Mouse (Mus musculus): ENCODE measurements around the gene Vps35l. TPM values are rescaled to one million over a fixed set of nuclear protein-coding genes. Genes with fewer than 3 reads are reported as not detected.
A peak's percentile ranks its signal among the peaks of the same experiment; 100 is the strongest.

Vps35l gene
- polyA plus RNA-seq, 1 experiment from 2014 or later, result 63.4 TPM

DNA sequence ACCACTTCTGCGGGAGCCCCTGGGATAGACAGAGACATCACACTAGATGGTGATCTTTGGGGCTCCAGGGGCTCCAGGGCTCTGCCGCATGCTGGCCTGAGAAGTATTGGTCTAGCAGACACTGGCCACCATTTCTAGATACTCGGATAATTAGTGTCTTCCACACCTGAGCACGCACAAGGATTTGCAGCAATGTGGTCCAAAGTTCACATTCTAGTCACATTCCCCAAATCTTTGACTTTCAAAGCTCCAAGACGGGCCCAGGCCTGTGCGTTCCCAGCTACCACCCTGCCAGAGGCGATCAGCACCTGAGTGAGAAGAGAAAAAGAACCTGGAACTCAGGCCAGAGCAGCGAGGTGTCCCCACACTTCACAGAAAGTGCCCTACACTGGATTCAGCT, 25.6 kb downstream of the Vps35l start:
- Histone ChIP-seq H3K27me3 (ENCODE audit: insufficient read depth, low read length) (no peaks in the 10 kb centered on the region), H3K4me2 (no peak overlapping the region), H3K36me3 (ENCODE audit: insufficient read depth) (peaks cover 38% of the 10 kb centered on the region; the same call in 1 of the 2 replicates), H3K4me1 (ENCODE audit: insufficient read depth) (no peaks in the 10 kb centered on the region), H3K9ac (no peak overlapping the region), H3K4me3 (ENCODE audit: low read depth, low read length) (no peak overlapping the region), H3K27ac (ENCODE audit: low read depth) (no peak overlapping the region), H3K9me3 (ENCODE audit: low read depth, low read length) (no peaks in the 10 kb centered on the region)
- 71% methylated on average over 8 of the region's 8 CpGs for WGBS
- DNase-seq (no peak), ATAC-seq (ENCODE audit: insufficient read depth) (no peak)
- TF ChIP-seq CTCF (IDR thresholded peaks at IDR 0.05; ENCODE audit: low read depth), result no peak

DNA sequence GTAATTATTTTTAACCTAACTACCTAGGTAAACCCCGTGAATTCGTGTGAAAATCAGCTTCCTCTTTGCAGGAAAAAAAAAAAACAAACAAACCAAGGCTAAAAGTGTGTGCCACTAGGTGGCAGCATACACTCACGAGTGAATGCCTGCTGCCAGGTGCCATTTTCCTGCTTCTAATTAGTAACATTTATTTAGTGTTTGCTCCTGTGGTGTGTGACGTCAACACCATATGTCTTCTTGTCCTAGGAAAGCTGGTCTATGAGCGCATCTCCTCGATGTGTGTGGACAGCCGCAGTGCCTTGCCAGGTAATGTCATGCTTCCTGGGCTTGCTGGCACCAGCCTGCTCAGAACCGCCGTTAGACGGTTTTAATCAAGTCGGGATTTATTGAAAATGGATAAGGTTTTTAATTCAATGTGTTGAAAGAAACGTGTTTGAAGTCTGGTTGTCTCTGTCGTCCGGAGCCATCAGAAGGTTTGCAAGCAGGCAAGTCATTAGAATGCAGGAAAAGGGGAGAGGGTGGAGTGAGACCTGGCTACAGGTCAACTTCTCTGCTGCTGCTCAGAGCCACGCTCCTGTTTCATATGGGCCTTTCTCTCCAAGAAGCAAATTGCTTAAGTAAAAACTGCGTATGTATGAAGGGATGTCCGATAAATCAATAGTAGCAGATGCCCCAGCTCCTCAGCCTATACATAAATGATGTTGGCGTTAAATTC, 26.2 kb downstream of the Vps35l start:
- peak; percentile 91 for DNase-seq
- 0 out of 2 replicates have a peak, but pooled peaks have one; percentile 19 for ATAC-seq (ENCODE audit: insufficient read depth)
- no peak overlapping the region for H3K4me3 ChIP-seq (ENCODE audit: low read depth, low read length)
- no peak overlapping the region for H3K27ac ChIP-seq (ENCODE audit: low read depth)
- H3K36me3 ChIP-seq (ENCODE audit: insufficient read depth), result peaks cover 32% of the 10 kb centered on the region; the same call in 1 of the 2 replicates
- no peaks in the 10 kb centered on the region for H3K4me1 ChIP-seq (ENCODE audit: insufficient read depth)
- TF ChIP-seq CTCF (IDR thresholded peaks at IDR 0.05; ENCODE audit: low read depth), result peak; percentile 92
- H3K4me2 ChIP-seq, result no peak overlapping the region
- no peak overlapping the region for H3K9ac ChIP-seq
- no peaks in the 10 kb centered on the region for H3K9me3 ChIP-seq (ENCODE audit: low read depth, low read length)
- 55% methylated on average over 18 of the region's 18 CpGs for WGBS
- no peaks in the 10 kb centered on the region for H3K27me3 ChIP-seq (ENCODE audit: insufficient read depth, low read length)

DNA sequence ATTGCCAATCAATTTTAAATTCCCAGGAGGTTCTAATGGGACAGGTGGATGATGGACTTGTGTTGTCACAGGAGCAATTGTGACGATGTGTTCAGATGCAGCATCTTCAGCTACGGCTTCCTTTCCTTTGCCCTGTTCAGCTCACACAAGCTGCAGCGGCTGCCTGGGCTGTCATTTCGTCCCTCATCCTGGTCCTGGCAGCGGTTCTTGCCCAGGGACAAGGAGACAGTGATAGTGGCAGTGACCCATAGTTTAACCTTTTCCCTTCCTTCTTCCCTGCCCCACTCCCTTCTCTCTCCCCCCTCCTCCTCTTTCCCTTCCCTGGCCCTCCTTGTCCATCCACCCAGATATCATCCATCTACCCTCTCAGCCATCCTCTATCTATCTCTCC, 26.8 kb downstream of the Vps35l start:
- no peak for TF ChIP-seq CTCF (IDR thresholded peaks at IDR 0.05; ENCODE audit: low read depth)
- ATAC-seq (ENCODE audit: insufficient read depth), result no peak
- Histone ChIP-seq H3K4me3 (ENCODE audit: low read depth, low read length) (no peak overlapping the region), H3K4me1 (ENCODE audit: insufficient read depth) (no peaks in the 10 kb centered on the region), H3K4me2 (no peak overlapping the region), H3K9ac (no peak overlapping the region), H3K9me3 (ENCODE audit: low read depth, low read length) (no peaks in the 10 kb centered on the region), H3K27ac (ENCODE audit: low read depth) (no peak overlapping the region), H3K27me3 (ENCODE audit: insufficient read depth, low read length) (no peaks in the 10 kb centered on the region), H3K36me3 (ENCODE audit: insufficient read depth) (peaks cover 26% of the 10 kb centered on the region; the same call in 1 of the 2 replicates)
- no peak for DNase-seq
- WGBS, result 65% methylated on average over 5 of the region's 5 CpGs

DNA sequence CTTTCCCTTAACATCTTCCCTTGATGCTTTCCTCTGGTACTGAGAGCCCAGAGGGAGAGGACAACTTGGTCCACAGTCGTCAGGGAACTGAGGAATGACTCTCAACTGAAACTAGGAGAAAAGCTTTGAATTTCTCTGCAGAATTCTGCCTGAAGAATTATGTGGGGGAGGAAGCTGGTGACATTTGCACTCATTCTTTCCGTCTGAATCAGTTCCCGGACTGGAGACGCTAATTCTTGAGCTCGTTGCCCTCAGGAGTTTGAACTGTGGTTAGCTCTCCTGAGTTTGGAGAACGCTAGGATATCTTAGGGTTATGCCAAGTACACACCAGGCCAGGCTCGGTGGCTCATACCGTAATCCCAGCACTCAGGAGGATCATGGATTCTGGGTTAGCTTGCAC, 29.2 kb downstream of the Vps35l start:
- no peak overlapping the region for H3K4me3 ChIP-seq (ENCODE audit: low read depth, low read length)
- peak overlapping the region; percentile 7; the same call in 1 of the 2 replicates for H3K27ac ChIP-seq (ENCODE audit: low read depth)
- H3K36me3 ChIP-seq (ENCODE audit: insufficient read depth), result peaks cover 12% of the 10 kb centered on the region; the same call in 1 of the 2 replicates
- H3K9ac ChIP-seq, result no peak overlapping the region
- no peaks in the 10 kb centered on the region for H3K4me1 ChIP-seq (ENCODE audit: insufficient read depth)
- no peaks in the 10 kb centered on the region for H3K9me3 ChIP-seq (ENCODE audit: low read depth, low read length)
- no peak for TF ChIP-seq CTCF (IDR thresholded peaks at IDR 0.05; ENCODE audit: low read depth)
- ATAC-seq (ENCODE audit: insufficient read depth) (no peak), DNase-seq (peak; percentile 23)
- H3K4me2 ChIP-seq, result no peak overlapping the region
- no peaks in the 10 kb centered on the region for H3K27me3 ChIP-seq (ENCODE audit: insufficient read depth, low read length)
- WGBS, result 31% methylated on average over 8 of the region's 8 CpGs

DNA sequence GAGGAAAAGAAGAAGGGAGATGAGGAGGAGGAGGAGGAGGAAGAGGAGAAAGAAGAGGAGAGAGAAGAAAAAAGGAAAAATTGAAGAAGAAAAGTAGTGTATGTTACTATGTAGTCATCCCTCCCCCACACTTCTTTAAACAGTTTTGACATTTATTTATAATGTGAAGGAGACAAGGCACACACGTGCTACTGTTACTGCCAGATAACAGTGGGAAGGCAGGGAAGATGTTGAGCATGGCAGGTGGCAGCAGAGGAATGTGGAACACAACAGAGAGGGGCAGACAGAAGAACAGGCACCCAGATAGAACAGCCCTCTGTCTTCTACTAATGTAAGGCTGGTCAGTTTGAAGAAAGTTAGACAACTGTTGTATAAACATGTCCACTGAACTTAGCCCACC, 29.6 kb downstream of the Vps35l start:
- Histone ChIP-seq H3K4me3 (ENCODE audit: low read depth, low read length) (no peak overlapping the region), H3K4me2 (no peak overlapping the region), H3K4me1 (ENCODE audit: insufficient read depth) (no peaks in the 10 kb centered on the region), H3K9me3 (ENCODE audit: low read depth, low read length) (no peaks in the 10 kb centered on the region), H3K36me3 (ENCODE audit: insufficient read depth) (peaks cover 12% of the 10 kb centered on the region; the same call in 1 of the 2 replicates), H3K27me3 (ENCODE audit: insufficient read depth, low read length) (no peaks in the 10 kb centered on the region), H3K9ac (no peak overlapping the region), H3K27ac (ENCODE audit: low read depth) (no peak overlapping the region)
- 9% methylated on average over 1 of the region's 1 CpGs for WGBS
- peak; percentile 52 for DNase-seq
- ATAC-seq (ENCODE audit: insufficient read depth), result peak; percentile 37; the same call in 1 of the 2 replicates
- TF ChIP-seq CTCF (IDR thresholded peaks at IDR 0.05; ENCODE audit: low read depth), result no peak

DNA sequence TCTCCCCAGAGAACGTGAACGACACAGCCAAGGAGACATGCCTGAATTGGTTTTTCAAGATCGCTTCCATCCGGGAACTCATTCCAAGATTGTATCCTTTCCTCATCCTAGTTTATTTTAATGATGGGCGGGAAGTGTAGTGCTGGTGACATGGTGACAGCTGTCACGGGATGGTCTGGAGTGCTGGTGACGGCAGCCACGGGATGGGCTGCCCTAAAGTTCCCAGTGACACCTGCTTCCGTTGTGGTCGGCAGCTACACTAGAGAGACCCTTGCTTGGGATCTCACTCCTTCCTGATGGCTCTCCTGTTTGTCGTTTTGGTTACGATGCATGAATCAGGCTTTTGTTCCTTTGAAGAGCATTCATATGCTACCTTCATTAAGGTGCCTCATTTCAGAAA, 33.0 kb downstream of the Vps35l start:
- 53% methylated on average over 12 of the region's 12 CpGs for WGBS
- Histone ChIP-seq H3K9ac (no peak overlapping the region), H3K4me2 (no peak overlapping the region), H3K27ac (ENCODE audit: low read depth) (no peak overlapping the region), H3K4me1 (ENCODE audit: insufficient read depth) (no peaks in the 10 kb centered on the region), H3K36me3 (ENCODE audit: insufficient read depth) (peaks cover 15% of the 10 kb centered on the region; the same call in 1 of the 2 replicates), H3K4me3 (ENCODE audit: low read depth, low read length) (no peak overlapping the region), H3K27me3 (ENCODE audit: insufficient read depth, low read length) (no peaks in the 10 kb centered on the region), H3K9me3 (ENCODE audit: low read depth, low read length) (no peaks in the 10 kb centered on the region)
- TF ChIP-seq CTCF (IDR thresholded peaks at IDR 0.05; ENCODE audit: low read depth), result no peak
- ATAC-seq (ENCODE audit: insufficient read depth) (no peak), DNase-seq (peak; percentile 30)

DNA sequence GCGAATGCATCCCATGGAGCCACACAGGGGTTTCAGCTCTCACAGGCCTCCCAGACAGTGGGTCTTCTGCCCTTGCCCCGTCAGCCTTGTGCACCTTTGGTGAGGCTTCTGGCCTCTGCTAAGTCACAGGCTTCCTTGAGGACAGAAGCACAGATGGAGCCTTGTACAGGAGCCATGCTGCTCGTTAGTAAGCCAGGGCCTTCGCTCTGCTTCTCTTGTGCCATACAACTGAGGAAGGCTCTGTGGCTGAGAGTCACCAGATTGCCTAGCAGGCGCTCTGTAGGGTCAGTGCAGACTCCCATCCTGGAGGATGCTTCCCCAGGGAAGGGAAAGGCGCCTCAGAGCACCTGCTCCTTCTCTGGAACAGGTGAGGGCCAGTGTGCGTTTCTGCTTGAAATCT, 36.0 kb downstream of the Vps35l start:
- H3K36me3 ChIP-seq (ENCODE audit: insufficient read depth), result peaks cover 21% of the 10 kb centered on the region; the same call in 1 of the 2 replicates

More for the DNA sequence above, 36.0 kb downstream of the Vps35l start:
- Histone ChIP-seq H3K27ac (ENCODE audit: low read depth) (no peak overlapping the region), H3K4me1 (ENCODE audit: insufficient read depth) (no peaks in the 10 kb centered on the region), H3K9me3 (ENCODE audit: low read depth, low read length) (no peaks in the 10 kb centered on the region), H3K4me3 (ENCODE audit: low read depth, low read length) (no peak overlapping the region), H3K4me2 (no peak overlapping the region), H3K27me3 (ENCODE audit: insufficient read depth, low read length) (no peaks in the 10 kb centered on the region), H3K9ac (no peak overlapping the region)
- DNase-seq, result no peak
- WGBS, result 87% methylated on average over 7 of the region's 7 CpGs
- TF ChIP-seq CTCF (IDR thresholded peaks at IDR 0.05; ENCODE audit: low read depth), result no peak
- no peak for ATAC-seq (ENCODE audit: insufficient read depth)
